Mouse (Mus musculus): ENCODE results near the gene Ccl22. TPM values are rescaled to one million over a fixed set of nuclear protein-coding genes. Genes with fewer than 3 reads are reported as not detected.

The Ccl22 gene
- total RNA-seq, 2 experiments from 2014 or later = not detected

Other genes starting within 250 kb of the Ccl22 start
- gene Cpne2, start 212.6 kb upstream of the Ccl22 start, total RNA-seq (2021) = 10 to 100 TPM; 40.0 to 42.4 TPM
- gene Rspry1, start 143.7 kb upstream of the Ccl22 start, total RNA-seq (2021) = 10 to 100 TPM; 24.3 to 30.2 TPM
- gene Fam192a, start 143.6 kb upstream of the Ccl22 start, total RNA-seq (2021) = 10 to 100 TPM; 40.5 to 42.0 TPM
- gene Arl2bp, start 79.0 kb upstream of the Ccl22 start, total RNA-seq (2021) = 100 to 1,000 TPM; 154 to 158 TPM
- 10 to 100 TPM; 62.1 to 74.8 TPM for gene Pllp, start 49.3 kb upstream of the Ccl22 start, total RNA-seq (2021)
- gene Cx3cl1, start 26.4 kb downstream of the Ccl22 start, total RNA-seq (2021) = 100 to 1,000 TPM; 490 to 500 TPM
- 1 to 10 TPM; 3.3 to 5.2 TPM for gene Ccl17, start 64.9 kb downstream of the Ccl22 start, total RNA-seq (2021)
- gene Coq9, start 92.7 kb downstream of the Ccl22 start, total RNA-seq (2021) = 10 to 100 TPM; 81.5 to 96.6 TPM
- gene Ciapin1, start 92.8 kb downstream of the Ccl22 start, total RNA-seq (2021) = 10 to 100 TPM; 70.8 to 71.9 TPM
- gene Polr2c, start 111.9 kb downstream of the Ccl22 start, total RNA-seq (2021) = 10 to 100 TPM; 65.6 to 67.4 TPM
- 10 to 100 TPM; 31.2 to 32.7 TPM for gene Dok4, start 130.7 kb downstream of the Ccl22 start, total RNA-seq (2021)
- gene Ccdc102a, start 172.5 kb downstream of the Ccl22 start, total RNA-seq (2021) = 1 to 10 TPM; 2.0 to 2.3 TPM
- gene Adgrg5, start 178.1 kb downstream of the Ccl22 start, total RNA-seq (2021) = under 1 TPM in 1 of 2 experiments, not detected in 1; 0.87 TPM
- gene Adgrg1, start 229.2 kb downstream of the Ccl22 start, total RNA-seq (2021) = 100 to 1,000 TPM; 101 to 103 TPM

All from layer of hippocampus, postnatal 25 days (tissue).